Mouse (Mus musculus) ES-Bruce4 (cell line): ENCODE measurements around the gene Selenop.

Experiments used
- CTCF ChIP-seq: IDR thresholded peaks from one replicate; pipeline ENCODE4 v1.8.1; 2011; ENCODE audit warnings: low read depth, low read length
- EP300 ChIP-seq: IDR thresholded peaks from 2 replicates; pipeline ENCODE4 v1.6.1; 2011; ENCODE audit warnings: low read depth, low read length; ENCODE audit not compliant: insufficient read depth
- POLR2A ChIP-seq: IDR thresholded peaks from one replicate; pipeline ENCODE4 v1.8.1; 2011; ENCODE audit warnings: low read length; ENCODE audit not compliant: insufficient read depth

DNA sequence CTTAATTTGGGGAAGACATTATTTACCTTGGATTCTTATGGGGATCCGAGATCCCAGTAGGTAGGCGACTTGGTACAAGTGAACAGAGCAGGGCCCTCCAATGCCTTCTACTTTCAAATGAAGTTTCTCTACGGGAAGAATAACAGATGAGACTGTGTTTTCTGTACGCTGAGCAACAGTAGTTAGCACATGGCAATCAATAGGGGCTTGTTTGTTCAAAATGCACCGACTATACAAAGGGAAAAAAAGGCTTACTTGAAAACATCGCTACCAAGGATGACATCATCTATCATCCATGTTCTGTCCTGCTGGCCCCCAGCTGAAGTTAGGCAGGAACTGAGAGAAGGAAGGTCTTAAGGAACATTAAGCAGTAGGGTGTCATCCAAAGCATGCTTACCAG is at the start of gene Selenop:
- TF ChIP-seq EP300 (no peak), CTCF (no peak), POLR2A (no peak)
